Comparison of ENCODE assay signal across 9 mouse cellular contexts in the genomic region with DNA sequence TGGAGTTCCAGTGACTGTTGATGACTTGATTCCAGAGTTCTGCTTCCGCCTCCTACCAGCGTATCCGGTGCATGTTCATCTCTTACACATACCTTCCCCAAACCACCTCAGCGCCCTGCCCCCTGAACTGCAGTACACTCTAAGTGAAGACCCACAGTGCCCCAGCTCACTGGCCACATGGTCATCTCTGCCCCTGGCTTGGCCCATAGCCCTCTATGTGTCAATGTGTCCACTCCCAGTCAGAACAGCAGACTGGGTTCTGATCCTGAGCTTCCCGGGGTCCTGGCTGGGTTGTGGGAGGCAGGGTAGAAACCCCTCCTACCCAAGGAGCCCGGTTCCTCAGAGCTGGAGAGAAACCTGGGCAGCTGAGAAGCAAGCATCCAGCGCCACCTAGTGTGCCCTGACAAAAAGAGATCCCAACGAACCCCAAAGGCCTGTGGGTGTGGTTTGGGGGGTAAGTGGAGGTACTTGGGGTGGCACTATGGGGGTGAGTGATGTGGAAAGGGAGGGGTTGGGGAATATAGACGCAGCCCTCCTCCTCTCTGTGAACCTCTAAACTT. TPM values are rescaled to one million over a fixed set of nuclear protein-coding genes. Genes with fewer than 3 reads are reported as not detected.
DNase-seq lines count a peak whose midpoint lies in the region; ATAC-seq and TF ChIP-seq lines count a peak whose summit lies in the region.
"Had no signal": no experiment of that assay in that cellular context is flagged by ENCODE, and none has a peak within 500 bp of the region (broad histone marks: within the 10 kb centered on the region; RNA-seq: fewer than 3 reads in every experiment).

No protein-coding gene starts in this region.

- TF ChIP-seq CTCF in lung, embryonic 14.5 days (IDR thresholded peaks at IDR 0.05; ENCODE audit: low read depth) = peak; percentile 67

- H3K4me3 ChIP-seq in forebrain, embryonic 11.5 days (ENCODE audit: low read depth, low read length) = no peak overlapping the region
- H3K4me3 ChIP-seq in forebrain, embryonic 13.5 days = no peak overlapping the region
- H3K4me3 ChIP-seq in lung, embryonic 14.5 days (ENCODE audit: low read depth, low read length) = no peak overlapping the region

- WGBS in forebrain, embryonic 11.5 days = 22% methylated on average over 9 of the region's 9 CpGs
- 26% methylated on average over 9 of the region's 9 CpGs for WGBS in forebrain, embryonic 13.5 days
- WGBS in lung, embryonic 14.5 days = 28% methylated on average over 9 of the region's 9 CpGs

- H3K27ac ChIP-seq in forebrain, embryonic 11.5 days (ENCODE audit: low read depth, low read length) = no peak overlapping the region
- H3K27ac ChIP-seq in forebrain, embryonic 13.5 days = no peak overlapping the region
- H3K27ac ChIP-seq in lung, embryonic 14.5 days (ENCODE audit: low read depth) = no peak overlapping the region

- H3K9ac ChIP-seq in forebrain, embryonic 11.5 days (ENCODE audit: low read length) = no peak overlapping the region
- no peak overlapping the region for H3K9ac ChIP-seq in forebrain, embryonic 13.5 days
- no peak overlapping the region for H3K9ac ChIP-seq in lung, embryonic 14.5 days

- ATAC-seq in forebrain, embryonic 11.5 days (replicated peaks; ENCODE audit: low FRiP score) = no peak
- no peak for ATAC-seq in forebrain, embryonic 13.5 days
- peak; percentile 19 to 42; a peak in 1 of 4 replicates for ATAC-seq in hematopoietic stem cell, adult 5-6 weeks (replicated peaks in 1 of 2; ENCODE audit: insufficient read depth in 1 of 2, low FRiP score in 2 of 2, low TSS enrichment in 1 of 2, low read depth in 1 of 2, poor library complexity in 2 of 2, severe bottlenecking in 2 of 2)
- ATAC-seq in lung, embryonic 14.5 days (ENCODE audit: insufficient read depth) = no peak

- DNase-seq in forebrain, embryonic 11.5 days (ENCODE audit: low spot score) = peak; percentile 73
- peak; percentile 62 for DNase-seq in ovary, postnatal 36 days (ENCODE audit: low spot score)
- no peak for DNase-seq in ovary, adult 18-20 months (ENCODE audit: low spot score)
- DNase-seq in cerebellum, postnatal 14 days = peak; percentile 78 to 83
- peak; percentile 77 for DNase-seq in lung, embryonic 14.5 days
- peak; percentile 75 for DNase-seq in testis, postnatal 10 days (ENCODE audit: low spot score)

- no peaks in the 10 kb centered on the region for H3K36me3 ChIP-seq in forebrain, embryonic 11.5 days (ENCODE audit: control insufficient read depth, insufficient read depth, low read length)
- no peaks in the 10 kb centered on the region for H3K36me3 ChIP-seq in forebrain, embryonic 13.5 days (ENCODE audit: poor library complexity, severe bottlenecking)
- H3K36me3 ChIP-seq in lung, embryonic 14.5 days (ENCODE audit: insufficient read depth) = no peaks in the 10 kb centered on the region

- H3K4me2 ChIP-seq in forebrain, embryonic 11.5 days (ENCODE audit: low read depth, low read length, severe bottlenecking) = no peak overlapping the region
- H3K4me2 ChIP-seq in forebrain, embryonic 13.5 days = no peak overlapping the region
- no peak overlapping the region for H3K4me2 ChIP-seq in lung, embryonic 14.5 days

- no peaks in the 10 kb centered on the region for H3K9me3 ChIP-seq in forebrain, embryonic 11.5 days (ENCODE audit: control insufficient read depth, low read length)
- no peaks in the 10 kb centered on the region for H3K9me3 ChIP-seq in forebrain, embryonic 13.5 days (replicated peaks)
- no peaks in the 10 kb centered on the region for H3K9me3 ChIP-seq in lung, embryonic 14.5 days (ENCODE audit: low read depth, low read length)

- peaks cover 26% of the 10 kb centered on the region for H3K27me3 ChIP-seq in forebrain, embryonic 11.5 days (ENCODE audit: control insufficient read depth, insufficient read depth, low read length)
- H3K27me3 ChIP-seq in forebrain, embryonic 13.5 days = peaks cover 68% of the 10 kb centered on the region
- peaks cover 45% of the 10 kb centered on the region for H3K27me3 ChIP-seq in lung, embryonic 14.5 days (ENCODE audit: insufficient read depth, low read length)

- 0 out of 2 replicates have a peak, but pooled peaks cover 2% of the 10 kb centered on the region for H3K4me1 ChIP-seq in forebrain, embryonic 11.5 days (replicated peaks; ENCODE audit: control insufficient read depth, insufficient read depth, low read length)
- peaks cover 19% of the 10 kb centered on the region for H3K4me1 ChIP-seq in forebrain, embryonic 13.5 days
- peaks cover 15% of the 10 kb centered on the region; the same call in 1 of the 2 replicates for H3K4me1 ChIP-seq in lung, embryonic 14.5 days (ENCODE audit: insufficient read depth)

RNA-seq across cellular contexts. Expression of a gene that starts 3.1 kb away (rescaled TPM):
- polyA plus RNA-seq in forebrain, embryonic 11.5 days (2014; fragmentation: Nextera tagmentation; extraction: Ambion mirVana) = not detected in 2 replicates
- polyA plus RNA-seq in forebrain, embryonic 13.5 days (2015; fragmentation: Nextera tagmentation; extraction: Ambion mirVana) = 0.35 TPM in 1 of 2 replicates, not detected in the other
- not detected in 2 replicates for total RNA-seq in hematopoietic stem cell, adult 5-6 weeks (2017)
- not detected in 2 replicates for polyA plus RNA-seq in lung, embryonic 14.5 days (2014; fragmentation: Nextera tagmentation; extraction: Ambion mirVana)
- polyA plus RNA-seq: large intestine, adult 2 months had no signal

RNA-seq across cellular contexts. Expression of a gene that starts 5.7 kb away (rescaled TPM):
- not detected in 2 replicates for polyA plus RNA-seq in forebrain, embryonic 11.5 days (2014; fragmentation: Nextera tagmentation; extraction: Ambion mirVana)
- polyA plus RNA-seq in forebrain, embryonic 13.5 days (2015; fragmentation: Nextera tagmentation; extraction: Ambion mirVana) = 0.18 and 0.19 TPM in 2 replicates
- total RNA-seq in hematopoietic stem cell, adult 5-6 weeks (2017) = 0.56 TPM in 1 of 2 replicates, not detected in the other
- 3.8 TPM in 1 of 2 replicates, not detected in the other for polyA plus RNA-seq in lung, embryonic 14.5 days (2014; fragmentation: Nextera tagmentation; extraction: Ambion mirVana)

RNA-seq across cellular contexts. Expression of a gene that starts 11.0 kb away (rescaled TPM):
- polyA plus RNA-seq in forebrain, embryonic 11.5 days (2014; fragmentation: Nextera tagmentation; extraction: Ambion mirVana) = 9.0 and 9.2 TPM in 2 replicates
- polyA plus RNA-seq in forebrain, embryonic 13.5 days (2015; fragmentation: Nextera tagmentation; extraction: Ambion mirVana) = 6.7 and 9.2 TPM in 2 replicates
- total RNA-seq in hematopoietic stem cell, adult 5-6 weeks (2017) = 5.6 and 7.4 TPM in 2 replicates
- 10.9 and 11.6 TPM in 2 replicates for polyA plus RNA-seq in lung, embryonic 14.5 days (2014; fragmentation: Nextera tagmentation; extraction: Ambion mirVana)

RNA-seq across cellular contexts. Expression of a gene that starts 23.0 kb away (rescaled TPM):
- 19.7 and 23.2 TPM in 2 replicates for polyA plus RNA-seq in forebrain, embryonic 11.5 days (2014; fragmentation: Nextera tagmentation; extraction: Ambion mirVana)
- polyA plus RNA-seq in forebrain, embryonic 13.5 days (2015; fragmentation: Nextera tagmentation; extraction: Ambion mirVana) = 6.7 and 7.4 TPM in 2 replicates
- total RNA-seq in hematopoietic stem cell, adult 5-6 weeks (2017) = not detected in 2 replicates
- polyA plus RNA-seq in lung, embryonic 14.5 days (2014; fragmentation: Nextera tagmentation; extraction: Ambion mirVana) = 42.7 and 46.5 TPM in 2 replicates

RNA-seq across cellular contexts. Expression of a gene that starts 31.1 kb away (rescaled TPM):
- 38.1 and 39.9 TPM in 2 replicates for polyA plus RNA-seq in forebrain, embryonic 11.5 days (2014; fragmentation: Nextera tagmentation; extraction: Ambion mirVana)
- 44.0 and 45.5 TPM in 2 replicates for polyA plus RNA-seq in forebrain, embryonic 13.5 days (2015; fragmentation: Nextera tagmentation; extraction: Ambion mirVana)
- 16.5 and 24.5 TPM in 2 replicates for total RNA-seq in hematopoietic stem cell, adult 5-6 weeks (2017)
- 38.2 and 42.7 TPM in 2 replicates for polyA plus RNA-seq in lung, embryonic 14.5 days (2014; fragmentation: Nextera tagmentation; extraction: Ambion mirVana)

Comparison
In these comparisons a context has a peak if more than half of its experiments do, and no peak if none do; other contexts are left out.
1. ATAC-seq: peak in hematopoietic stem cell, adult 5-6 weeks (2 of 2); none in forebrain, embryonic 11.5 days (single experiment), forebrain, embryonic 13.5 days (single experiment) and lung, embryonic 14.5 days (single experiment).